Mouse (Mus musculus): ENCODE results near the gene Gm4450. TPM values are rescaled to one million over a fixed set of nuclear protein-coding genes. Genes with fewer than 3 reads are reported as not detected.
"Not testable (repeated sequence)": the region's sequence is repeated elsewhere in the genome, so short reads cannot be mapped to it uniquely, and the experiment has no call there.

Gene Gm4450
- total RNA-seq, 2 experiments from 2014 or later, result not detected

DNA sequence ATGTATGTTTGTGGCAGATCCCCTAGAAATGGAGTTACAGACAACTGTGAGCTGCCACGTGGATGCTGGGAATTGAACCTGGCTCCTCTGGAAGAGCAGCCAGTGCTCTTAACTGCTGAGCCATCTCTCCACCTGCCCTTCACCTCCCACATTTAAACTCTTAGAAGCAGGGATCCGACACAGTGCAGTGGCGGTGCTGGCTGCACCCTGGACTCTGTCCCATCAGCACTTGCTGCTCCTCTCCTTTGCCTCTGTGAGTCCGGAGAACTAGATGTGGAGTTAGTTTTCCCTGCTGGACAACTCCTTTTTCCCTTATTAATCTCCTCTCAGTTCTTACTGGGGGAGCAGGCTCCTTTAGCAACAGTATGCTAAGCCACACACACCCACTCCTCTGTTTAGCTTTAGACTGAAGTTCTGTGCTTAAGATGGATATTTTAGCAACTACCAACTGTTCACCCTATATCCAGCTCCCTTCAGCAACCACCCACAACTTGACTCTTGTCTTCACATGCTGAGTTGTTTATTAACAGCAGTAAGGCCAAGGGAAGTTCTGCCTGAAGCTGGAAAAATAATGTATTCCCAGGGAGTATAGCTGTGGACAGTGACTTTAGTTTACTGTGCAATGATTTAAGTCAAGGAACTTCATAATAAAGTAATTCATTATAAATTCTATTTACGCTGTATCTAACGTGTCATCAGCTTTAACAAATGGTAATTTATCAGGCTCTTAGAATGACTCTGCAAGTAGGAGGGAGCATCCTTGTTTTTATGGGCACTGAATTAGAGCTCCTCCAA is 37.7 kb downstream of the Gm4450 start:
- DNase-seq (ENCODE audit: low spot score), result no peak

DNA sequence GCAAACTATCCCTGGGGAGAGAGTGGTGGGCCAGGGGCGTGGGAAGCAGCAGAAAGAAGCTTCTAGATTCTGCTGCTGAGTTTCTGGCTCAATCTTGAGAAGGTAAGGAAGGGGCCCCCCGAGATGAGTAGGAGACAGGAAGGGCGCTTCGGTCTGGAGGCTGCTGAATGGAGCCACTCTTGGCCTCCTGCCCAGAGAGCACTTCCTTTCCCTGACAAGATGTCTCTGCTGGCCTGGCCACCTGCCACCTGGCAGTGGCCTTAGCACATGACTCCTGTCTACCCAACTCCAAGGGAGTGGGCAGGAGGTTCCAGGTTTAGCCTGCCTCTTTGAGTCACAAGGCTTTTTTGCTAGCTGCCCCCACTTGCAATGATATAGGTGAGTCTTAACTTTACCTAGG is 39.6 kb downstream of the Gm4450 start:
- peak; percentile 70 for DNase-seq (ENCODE audit: low spot score)

DNA sequence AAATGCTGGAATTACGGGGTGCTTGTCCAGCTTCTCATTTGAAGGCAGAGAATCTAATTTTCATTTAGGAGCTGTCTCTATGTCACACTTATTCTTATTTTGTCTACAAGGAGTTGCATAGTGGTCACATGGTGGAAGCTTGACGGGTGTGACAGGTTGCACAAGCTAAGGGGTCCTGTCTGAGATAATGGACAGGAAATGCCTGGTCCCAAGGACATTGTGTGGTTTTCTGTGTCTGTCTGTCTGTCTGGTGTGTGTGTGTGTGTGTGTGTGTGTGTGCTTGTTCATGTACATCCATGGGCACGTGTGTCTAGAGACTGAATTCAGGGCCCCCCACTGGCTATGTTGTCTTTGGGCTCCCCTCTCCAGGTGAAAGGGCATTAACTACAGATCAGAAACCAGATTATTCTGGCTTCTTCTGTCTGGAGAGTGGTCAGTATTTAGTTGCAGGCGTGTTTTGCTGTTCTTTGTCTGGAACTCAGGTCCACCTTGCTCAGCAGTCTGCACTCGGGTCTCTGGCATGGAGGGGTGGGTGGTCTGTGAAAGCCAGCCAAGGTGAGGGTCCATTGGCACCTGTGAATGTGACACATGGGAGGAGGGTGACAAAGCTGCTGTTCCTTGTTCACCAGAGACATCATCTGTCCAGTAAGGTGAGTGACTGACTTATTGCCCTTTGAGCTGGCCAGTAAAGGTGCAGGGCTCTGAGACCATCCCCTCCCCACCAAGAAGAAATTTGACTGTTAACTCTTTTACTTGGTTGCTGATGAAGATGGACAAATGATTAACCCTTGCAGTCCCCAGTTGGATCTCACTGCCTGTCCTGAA is 40.3 kb downstream of the Gm4450 start:
- DNase-seq (ENCODE audit: low spot score), result no peak

DNA sequence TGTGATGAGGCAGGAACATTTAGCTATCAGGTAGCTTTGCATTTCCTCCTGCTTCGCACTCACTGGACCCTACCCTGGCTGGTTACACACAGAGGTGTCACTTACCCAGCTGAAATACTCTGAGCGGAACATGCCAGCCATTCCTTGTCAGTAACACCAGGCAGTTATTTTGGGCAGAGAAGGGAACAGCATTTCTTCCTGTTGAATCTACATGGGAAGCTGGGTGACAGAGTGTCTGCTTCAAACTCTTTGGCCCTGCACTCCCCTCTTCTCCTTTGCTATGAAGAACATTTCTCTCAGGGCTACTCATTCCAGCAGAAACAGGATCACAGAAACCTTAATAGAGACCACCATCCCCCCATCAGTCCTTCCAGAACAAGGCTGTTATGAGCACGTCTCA is 42.6 kb downstream of the Gm4450 start:
- DNase-seq (ENCODE audit: low spot score), result peak; percentile 42

DNA sequence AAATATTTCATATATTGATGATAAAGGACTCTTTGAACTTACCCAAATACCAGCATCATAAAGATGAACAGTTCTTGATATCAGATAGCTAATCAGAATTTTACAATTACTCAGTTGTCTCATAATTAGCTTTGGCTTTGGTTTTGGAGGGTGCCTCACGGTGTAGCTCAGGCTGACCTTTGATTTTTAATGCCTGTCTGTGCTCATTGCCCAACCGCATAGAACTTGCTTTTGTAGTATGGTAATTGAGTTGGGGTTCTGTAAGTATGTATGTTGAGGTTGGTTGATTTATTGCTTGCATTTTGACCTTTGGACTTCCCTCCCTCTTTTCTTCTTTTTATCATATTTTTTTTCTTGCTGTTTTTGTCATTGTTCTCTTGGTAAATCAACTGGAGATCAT is 43.2 kb downstream of the Gm4450 start:
- no peak for DNase-seq (ENCODE audit: low spot score)

DNA sequence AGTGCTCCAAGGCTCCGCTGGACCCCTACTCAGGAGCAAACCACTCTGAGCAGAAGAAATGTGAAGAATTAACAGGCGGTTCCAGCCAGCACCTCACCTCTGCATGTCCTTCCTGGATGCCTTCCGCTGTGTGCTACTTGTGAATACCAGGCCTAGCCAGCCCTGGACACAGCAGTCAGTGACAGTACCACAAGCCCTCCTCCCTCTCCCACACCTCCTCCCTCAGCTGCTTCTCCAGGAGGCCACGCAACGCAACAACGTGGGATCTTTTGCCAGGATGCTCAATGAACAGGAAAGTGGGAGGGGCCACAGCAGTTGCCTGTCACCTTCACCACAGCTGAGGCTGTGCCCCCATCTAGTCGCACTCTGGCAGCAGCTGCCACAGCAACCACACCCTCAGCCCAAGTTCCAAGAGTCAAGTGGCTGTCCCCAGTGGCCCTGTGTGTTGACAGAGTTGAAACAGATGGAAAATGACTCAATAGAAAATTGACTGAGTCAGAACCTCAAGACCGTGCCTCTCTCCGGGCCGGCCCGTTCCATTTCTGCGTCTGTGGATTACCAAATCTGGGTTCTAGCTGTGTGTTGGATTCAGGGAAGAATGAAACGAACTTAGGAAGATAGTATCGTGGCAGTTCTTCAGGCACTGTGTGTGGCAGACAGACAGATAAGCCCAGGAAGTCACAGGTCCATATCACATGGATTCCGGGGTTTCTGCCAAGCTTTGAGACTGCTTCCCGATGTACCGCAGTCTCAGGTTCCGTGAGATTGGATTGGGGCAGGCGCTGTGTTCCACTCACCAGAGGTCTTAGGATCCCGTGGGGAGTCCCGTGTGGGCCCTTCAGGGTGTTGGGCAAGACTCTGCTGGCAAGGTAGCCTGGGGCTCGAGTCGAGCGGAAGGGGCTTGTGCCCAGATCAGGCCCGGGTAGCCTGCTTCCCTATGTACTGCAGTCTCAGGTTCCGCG is 46.0 kb downstream of the Gm4450 start:
- not testable (repeated sequence) for DNase-seq (ENCODE audit: low spot score)

DNA sequence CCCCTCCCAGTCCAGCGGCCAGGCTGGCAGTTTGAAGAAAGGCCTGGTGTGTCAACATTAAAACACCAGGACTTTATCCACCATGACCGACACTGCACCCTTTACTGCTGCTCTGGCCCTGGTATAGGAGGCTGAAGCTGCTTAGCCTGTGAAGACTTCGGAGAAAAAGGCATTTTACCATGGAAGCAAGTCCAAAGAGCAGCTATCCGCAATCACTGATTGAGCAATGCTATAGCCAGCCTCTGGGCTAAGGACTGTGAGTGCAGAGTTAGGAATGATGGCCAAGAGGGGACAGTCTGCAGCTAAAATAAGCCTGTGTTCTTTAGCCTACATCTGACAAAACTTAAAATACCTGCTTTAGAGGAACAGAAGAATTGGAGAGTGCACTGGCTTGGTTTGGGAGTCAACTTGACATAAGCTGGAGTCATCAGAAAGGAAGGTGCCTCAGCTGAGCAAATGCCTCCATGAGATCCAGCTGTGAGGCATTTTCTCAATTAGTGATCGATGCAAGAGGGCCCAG is 49.6 kb downstream of the Gm4450 start:
- not testable (repeated sequence) for DNase-seq (ENCODE audit: low spot score)

DNA sequence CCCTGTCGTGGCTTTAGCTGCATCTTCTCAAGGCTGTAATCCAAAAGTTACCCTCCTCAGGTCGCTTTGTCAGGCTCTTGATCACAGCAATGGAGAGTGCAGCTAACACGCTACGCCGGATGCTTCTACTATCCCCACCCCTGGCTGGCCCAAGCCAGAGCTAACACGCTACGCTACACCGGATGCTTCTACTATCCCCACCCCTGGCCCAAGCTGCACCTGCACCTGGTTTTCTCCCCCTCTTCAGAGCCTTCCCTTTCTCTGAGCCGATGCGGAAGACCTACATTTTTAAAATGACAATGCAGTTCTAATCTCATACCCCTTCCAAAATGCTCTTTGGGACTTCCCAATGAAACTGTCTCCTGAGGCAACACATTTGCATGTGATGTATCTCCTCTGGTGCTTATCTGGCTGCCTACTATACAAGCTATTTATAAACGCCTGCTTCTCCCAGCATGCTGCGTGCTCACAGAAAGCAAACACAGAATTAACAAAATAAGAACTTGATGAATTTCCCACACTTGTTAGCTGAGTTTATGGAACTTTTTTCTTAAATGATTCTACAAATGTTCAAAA is 50.3 kb downstream of the Gm4450 start:
- DNase-seq (ENCODE audit: low spot score), result not testable (repeated sequence)

DNA sequence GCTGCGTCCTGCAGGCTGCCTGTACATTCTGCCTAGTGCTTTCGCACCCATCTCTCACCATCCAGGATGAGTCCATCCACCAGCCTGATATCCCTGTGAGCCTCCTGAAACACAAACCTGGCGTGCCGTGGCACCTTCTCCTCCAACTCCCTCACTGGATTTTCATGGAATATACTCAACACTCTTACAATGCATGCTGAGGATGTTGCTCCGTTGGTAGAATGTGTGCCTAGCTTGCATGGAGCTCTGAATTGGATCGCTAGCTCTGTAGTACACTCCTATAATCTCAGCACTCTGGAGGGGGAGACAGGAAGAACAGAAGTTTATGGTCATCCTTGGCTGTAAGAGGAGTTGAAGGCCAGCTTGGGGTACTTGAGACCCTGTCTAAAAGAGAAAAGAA is 51.0 kb downstream of the Gm4450 start:
- DNase-seq (ENCODE audit: low spot score), result not testable (repeated sequence)

DNA sequence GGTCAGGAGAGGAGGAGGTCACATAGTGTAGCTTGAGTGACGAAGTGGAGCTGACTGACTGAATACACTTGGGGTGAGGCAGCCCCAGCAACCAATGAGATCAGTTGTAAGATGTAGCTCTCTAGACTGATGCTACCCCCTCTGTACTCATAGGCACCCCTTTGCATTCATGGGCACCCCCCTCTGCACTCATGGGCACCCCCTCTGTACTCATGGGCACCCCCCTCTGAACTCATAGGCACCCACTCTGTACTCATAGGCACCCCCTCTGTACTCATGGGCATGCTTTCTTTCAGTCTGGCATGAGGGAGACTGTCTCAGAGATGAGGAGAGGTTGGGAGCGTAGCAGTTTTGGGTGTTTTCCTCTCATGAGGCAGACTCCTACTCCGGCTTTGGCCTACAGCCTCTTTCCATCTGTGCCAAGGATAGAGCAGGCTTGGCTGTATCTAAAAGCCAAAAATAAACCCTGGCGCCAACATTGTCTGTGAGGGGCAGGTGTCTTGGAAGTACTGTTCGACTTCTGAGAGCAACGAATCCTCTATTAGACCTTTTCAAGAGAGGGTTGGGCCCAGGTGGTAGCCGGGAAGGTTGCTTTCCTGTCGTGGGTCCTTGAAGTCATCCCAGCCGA is 52.5 kb downstream of the Gm4450 start:
- peak; percentile 40 for DNase-seq (ENCODE audit: low spot score)

Other genes with a start within 250 kb of the Gm4450 start
- not detected for gene Reg4, start 235.0 kb downstream of the Gm4450 start, total RNA-seq (2021)
- gene Hmgcs2, start 176.7 kb downstream of the Gm4450 start, total RNA-seq (2021), result 1 to 10 TPM; 1.1 to 2.4 TPM
- 1 to 10 TPM; 1.5 to 2.3 TPM for gene Phgdh, start 117.1 kb downstream of the Gm4450 start, total RNA-seq (2021)
- gene Zfp697, start 74.7 kb downstream of the Gm4450 start, total RNA-seq (2021), result 1 to 10 TPM in 1 of 2 experiments, under 1 TPM in 1; 0.78 to 2.0 TPM
- gene Hsd3b4, start 53.4 kb upstream of the Gm4450 start, total RNA-seq (2021), result not detected
- under 1 TPM in 1 of 2 experiments, not detected in 1; 0.14 TPM for gene Gm10681, start 131.7 kb upstream of the Gm4450 start, total RNA-seq (2021)
- not detected for gene Hsd3b5, start 173.1 kb upstream of the Gm4450 start, total RNA-seq (2021)